Mouse (Mus musculus): ENCODE measurements at regions not wholly inside any gene's neighbourhood (a gene's known extent, or its start where the extent isn't known, plus 50 kb on each side); places are given as distances from the start of the nearest gene placed in this dataset.
A peak's percentile ranks its signal among the peaks of the same experiment; 100 is the strongest.

DNA sequence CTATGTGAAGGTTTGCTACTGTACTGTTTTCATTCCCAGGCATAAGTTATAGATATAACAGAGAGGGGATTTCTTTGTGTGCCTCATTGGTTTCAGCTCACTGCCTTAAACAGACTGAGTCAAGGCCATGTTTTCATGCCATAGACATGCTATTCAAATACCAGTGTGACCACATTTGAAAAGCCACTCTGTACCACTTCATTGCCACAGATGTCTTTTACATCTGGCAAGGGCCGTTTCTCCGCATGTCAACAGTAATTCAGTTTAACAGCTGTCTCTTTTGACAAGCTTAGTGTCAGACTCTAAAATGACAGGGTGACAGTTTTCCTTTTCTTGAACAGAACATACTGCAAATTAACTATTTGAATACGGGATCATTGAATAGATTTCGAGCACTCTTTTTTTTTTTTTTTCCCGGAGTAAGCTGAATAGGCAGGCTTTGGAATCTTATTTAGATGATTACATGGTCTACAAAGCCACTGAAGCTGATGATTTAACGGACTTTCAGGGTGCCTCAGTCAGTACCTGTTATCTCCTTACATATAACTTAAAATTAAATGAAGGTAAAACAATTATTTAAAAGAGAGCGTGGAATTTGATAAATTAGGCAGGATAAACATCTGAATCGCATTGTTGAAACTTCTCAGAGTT lies 229.4 kb upstream of the Pou3f4 start:
- WGBS: 63% methylated on average over 8 of the region's 8 CpGs
- Histone ChIP-seq H3K27ac (ENCODE audit: low read depth, low read length) (no peak overlapping the region), H3K4me3 (ENCODE audit: low read depth, low read length) (no peak overlapping the region), H3K4me2 (ENCODE audit: low read depth, low read length, severe bottlenecking) (no peak overlapping the region), H3K9ac (ENCODE audit: low read length) (no peak overlapping the region), H3K9me3 (ENCODE audit: control insufficient read depth, low read length) (no peaks in the 10 kb centered on the region), H3K4me1 (replicated peaks; ENCODE audit: control insufficient read depth, insufficient read depth, low read length) (no peaks in the 10 kb centered on the region), H3K36me3 (ENCODE audit: control insufficient read depth, insufficient read depth, low read length) (no peaks in the 10 kb centered on the region), H3K27me3 (ENCODE audit: control insufficient read depth, insufficient read depth, low read length) (no peaks in the 10 kb centered on the region)
- ATAC-seq (replicated peaks; ENCODE audit: low FRiP score) (peak; percentile 61; the same call in 1 of the 2 replicates), DNase-seq (ENCODE audit: low spot score) (no peak)
